Mouse (Mus musculus): ENCODE data around the gene Sept14. TPM values are rescaled to one million over a fixed set of nuclear protein-coding genes. Genes with fewer than 3 reads are reported as not detected.

Gene Sept14
- polyA plus RNA-seq (2011; ENCODE audit: insufficient read depth, insufficient read length, low replicate concordance, missing spikeins) = not detected in 2 replicates

GRCm38 (mm10) chr5:129708412-129708811 is at the start of gene Sept14:
TSS of gene Sept14 (minus strand) at chr5:129708512.
- Histone ChIP-seq H3K4me1 (ENCODE audit: control insufficient read depth, insufficient read depth, low read length) (no peaks in the 10 kb centered on the region; the same call in 1 of the 2 replicates), H3K4me3 (replicated peaks; ENCODE audit: control insufficient read depth, low read depth, low read length) (no peak within 1 kb of the TSS), H3K27ac (ENCODE audit: control insufficient read depth, insufficient read depth, low read depth, low read length, poor library complexity) (no peak within 1 kb of the TSS)
- TF ChIP-seq POLR2A (IDR thresholded peaks at IDR 0.05; ENCODE audit: borderline replicate concordance, control insufficient read depth, low read depth, low read length) (no peak), CTCF (IDR thresholded peaks at IDR 0.05; ENCODE audit: control insufficient read depth, insufficient read depth, low read length) (no peak)
- WGBS = 60% methylated on average over 2 of the region's 2 CpGs

GRCm38 (mm10) chr5:129756886-129757285 is 48.6 kb upstream of the Sept14 start:
- no peak for TF ChIP-seq CTCF (IDR thresholded peaks at IDR 0.05; ENCODE audit: control insufficient read depth, insufficient read depth, low read length)
- no peak for TF ChIP-seq POLR2A (IDR thresholded peaks at IDR 0.05; ENCODE audit: borderline replicate concordance, control insufficient read depth, low read depth, low read length)
- H3K4me1 ChIP-seq (ENCODE audit: control insufficient read depth, insufficient read depth, low read length) = no peaks in the 10 kb centered on the region
- 95% methylated on average over 20 of the region's 20 CpGs for WGBS
- no peak overlapping the region for H3K4me3 ChIP-seq (replicated peaks; ENCODE audit: control insufficient read depth, low read depth, low read length)
- H3K27ac ChIP-seq (ENCODE audit: control insufficient read depth, insufficient read depth, low read depth, low read length, poor library complexity) = no peak overlapping the region

GRCm38 (mm10) chr5:129744050-129744449 is 35.7 kb upstream of the Sept14 start:
- 83% methylated on average over 6 of the region's 6 CpGs for WGBS
- Histone ChIP-seq H3K4me1 (ENCODE audit: control insufficient read depth, insufficient read depth, low read length) (no peaks in the 10 kb centered on the region), H3K27ac (ENCODE audit: control insufficient read depth, insufficient read depth, low read depth, low read length, poor library complexity) (no peak overlapping the region), H3K4me3 (replicated peaks; ENCODE audit: control insufficient read depth, low read depth, low read length) (no peak overlapping the region)
- no peak for TF ChIP-seq CTCF (IDR thresholded peaks at IDR 0.05; ENCODE audit: control insufficient read depth, insufficient read depth, low read length)
- no peak for TF ChIP-seq POLR2A (IDR thresholded peaks at IDR 0.05; ENCODE audit: borderline replicate concordance, control insufficient read depth, low read depth, low read length)

- Histone ChIP-seq H3K27ac (ENCODE audit: control insufficient read depth, insufficient read depth, low read depth, low read length, poor library complexity) (no peak overlapping the region), H3K4me3 (replicated peaks; ENCODE audit: control insufficient read depth, low read depth, low read length) (no peak overlapping the region), H3K4me1 (ENCODE audit: control insufficient read depth, insufficient read depth, low read length) (no peaks in the 10 kb centered on the region)
- no peak for TF ChIP-seq POLR2A (IDR thresholded peaks at IDR 0.05; ENCODE audit: borderline replicate concordance, control insufficient read depth, low read depth, low read length)
- TF ChIP-seq CTCF (IDR thresholded peaks at IDR 0.05; ENCODE audit: control insufficient read depth, insufficient read depth, low read length) = no peak
- WGBS = 76% methylated on average over 7 of the region's 7 CpGs
Measured at GRCm38 (mm10) chr5:129742903-129743488, 34.7 kb upstream of the Sept14 start.

GRCm38 (mm10) chr5:129740976-129741375 is 32.7 kb upstream of the Sept14 start:
- 85% methylated on average over 1 of the region's 1 CpGs for WGBS
- TF ChIP-seq CTCF (IDR thresholded peaks at IDR 0.05; ENCODE audit: control insufficient read depth, insufficient read depth, low read length) (no peak), POLR2A (IDR thresholded peaks at IDR 0.05; ENCODE audit: borderline replicate concordance, control insufficient read depth, low read depth, low read length) (no peak)

GRCm38 (mm10) chr5:129731021-129731420 is 22.7 kb upstream of the Sept14 start:
- Histone ChIP-seq H3K27ac (ENCODE audit: control insufficient read depth, insufficient read depth, low read depth, low read length, poor library complexity) (no peak overlapping the region), H3K4me3 (replicated peaks; ENCODE audit: control insufficient read depth, low read depth, low read length) (no peak overlapping the region), H3K4me1 (ENCODE audit: control insufficient read depth, insufficient read depth, low read length) (peaks cover 3% of the 10 kb centered on the region; the same call in 1 of the 2 replicates)
- no peak for TF ChIP-seq POLR2A (IDR thresholded peaks at IDR 0.05; ENCODE audit: borderline replicate concordance, control insufficient read depth, low read depth, low read length)
- TF ChIP-seq CTCF (IDR thresholded peaks at IDR 0.05; ENCODE audit: control insufficient read depth, insufficient read depth, low read length) = no peak
- 78% methylated on average over 5 of the region's 5 CpGs for WGBS

More at GRCm38 (mm10) chr5:129740976-129741375, 32.7 kb upstream of the Sept14 start:
- Histone ChIP-seq H3K27ac (ENCODE audit: control insufficient read depth, insufficient read depth, low read depth, low read length, poor library complexity) (no peak overlapping the region), H3K4me1 (ENCODE audit: control insufficient read depth, insufficient read depth, low read length) (no peaks in the 10 kb centered on the region), H3K4me3 (replicated peaks; ENCODE audit: control insufficient read depth, low read depth, low read length) (no peak overlapping the region)

GRCm38 (mm10) chr5:129730344-129730743 is 22.0 kb upstream of the Sept14 start:
- H3K27ac ChIP-seq (ENCODE audit: control insufficient read depth, insufficient read depth, low read depth, low read length, poor library complexity) = no peak overlapping the region

GRCm38 (mm10) chr5:129729286-129729685 is 21.0 kb upstream of the Sept14 start:
- Histone ChIP-seq H3K4me3 (replicated peaks; ENCODE audit: control insufficient read depth, low read depth, low read length) (no peak overlapping the region), H3K27ac (ENCODE audit: control insufficient read depth, insufficient read depth, low read depth, low read length, poor library complexity) (no peak overlapping the region), H3K4me1 (ENCODE audit: control insufficient read depth, insufficient read depth, low read length) (peaks cover 3% of the 10 kb centered on the region; the same call in 1 of the 2 replicates)
- TF ChIP-seq POLR2A (IDR thresholded peaks at IDR 0.05; ENCODE audit: borderline replicate concordance, control insufficient read depth, low read depth, low read length) (no peak), CTCF (IDR thresholded peaks at IDR 0.05; ENCODE audit: control insufficient read depth, insufficient read depth, low read length) (no peak)
- 39% methylated on average over 11 of the region's 11 CpGs for WGBS

More at GRCm38 (mm10) chr5:129730344-129730743, 22.0 kb upstream of the Sept14 start:
- Histone ChIP-seq H3K4me1 (ENCODE audit: control insufficient read depth, insufficient read depth, low read length) (peaks cover 3% of the 10 kb centered on the region; the same call in 1 of the 2 replicates), H3K4me3 (replicated peaks; ENCODE audit: control insufficient read depth, low read depth, low read length) (no peak overlapping the region)
- TF ChIP-seq CTCF (IDR thresholded peaks at IDR 0.05; ENCODE audit: control insufficient read depth, insufficient read depth, low read length) = no peak
- no peak for TF ChIP-seq POLR2A (IDR thresholded peaks at IDR 0.05; ENCODE audit: borderline replicate concordance, control insufficient read depth, low read depth, low read length)
- WGBS = 26% methylated on average over 11 of the region's 11 CpGs
